Mouse (Mus musculus) cerebellum, postnatal 14 days (tissue): ENCODE results near the gene Bach2.

Experiments used
- DNase-seq, 2 experiments: peaks; one replicate each; pipeline ENCODE4 v3.0.0; 2021; ENCODE audit warnings: mixed read lengths in 2 of 2

The Bach2 gene

DNA sequence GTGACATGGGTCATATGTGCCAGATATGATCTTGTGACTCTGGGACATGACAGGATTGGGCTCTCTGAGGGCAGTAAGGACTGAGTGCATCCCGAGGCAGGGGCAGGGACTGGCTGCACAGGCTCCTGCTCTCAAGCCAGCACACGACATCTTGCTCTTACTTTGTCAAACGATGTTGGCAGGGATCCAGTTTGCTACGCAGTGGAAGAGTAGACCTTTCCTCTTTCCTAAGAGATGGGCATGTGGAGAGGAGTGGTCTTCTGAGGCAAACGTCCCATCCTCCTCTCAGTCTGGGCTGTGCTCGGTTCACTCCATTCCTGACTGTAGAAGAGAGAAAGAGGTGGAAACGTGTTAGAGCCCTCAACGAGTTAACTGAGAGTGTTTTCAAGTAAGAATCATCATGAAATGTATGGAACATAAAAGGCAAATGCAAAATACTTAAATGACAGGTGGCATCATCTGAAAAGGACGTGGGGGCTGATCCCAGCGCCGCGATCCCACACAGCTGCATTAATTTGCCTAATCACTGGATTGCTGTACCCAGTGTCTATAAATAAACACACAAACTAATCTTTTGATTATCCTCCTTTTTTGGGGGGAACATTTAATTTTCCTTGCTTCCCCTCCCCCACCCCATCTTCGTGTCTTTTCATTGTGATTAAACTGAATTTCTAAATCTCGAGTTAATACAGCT, 150.7 kb downstream of the Bach2 start:
- DNase-seq = peak in 1 of 2 experiments; percentile 33

DNA sequence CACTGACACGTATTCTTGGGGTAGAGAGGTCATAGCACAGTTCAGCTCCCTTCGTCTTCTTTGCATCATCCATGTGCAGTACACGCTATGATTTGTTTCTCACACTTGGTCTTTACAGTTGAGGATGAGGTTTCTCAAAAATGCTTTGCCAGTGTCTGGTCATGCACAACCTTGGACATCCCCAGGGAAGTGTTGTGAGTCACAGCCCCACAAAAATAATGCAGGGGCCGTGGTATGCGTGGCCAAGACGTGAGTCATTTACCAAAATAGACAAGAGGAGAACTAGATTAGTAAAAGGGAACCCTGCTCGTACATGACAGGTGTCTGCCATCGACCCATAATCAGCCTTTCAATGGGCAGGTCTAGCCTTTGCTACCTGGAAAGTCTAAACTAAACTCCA, 152.7 kb downstream of the Bach2 start:
- DNase-seq = no peak

DNA sequence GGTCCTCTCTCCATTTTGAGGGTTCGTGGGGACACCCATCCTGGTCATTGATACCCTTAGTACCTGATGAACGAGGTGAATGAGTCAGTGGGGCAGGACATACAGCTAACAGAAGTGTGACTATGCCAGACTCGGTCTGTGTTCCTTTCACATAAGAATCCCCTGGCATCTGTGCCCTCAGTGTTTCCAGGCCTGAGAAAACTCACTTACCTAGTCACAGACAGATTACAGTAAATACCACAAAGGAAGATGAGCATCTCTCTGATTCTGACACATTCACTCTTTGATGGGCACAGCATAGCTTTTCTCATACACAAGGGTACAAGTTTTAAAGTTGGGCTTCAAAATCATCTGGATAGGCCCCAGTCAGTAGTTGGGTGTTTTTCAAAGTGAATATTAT, 154.6 kb downstream of the Bach2 start:
- DNase-seq = no peak

DNA sequence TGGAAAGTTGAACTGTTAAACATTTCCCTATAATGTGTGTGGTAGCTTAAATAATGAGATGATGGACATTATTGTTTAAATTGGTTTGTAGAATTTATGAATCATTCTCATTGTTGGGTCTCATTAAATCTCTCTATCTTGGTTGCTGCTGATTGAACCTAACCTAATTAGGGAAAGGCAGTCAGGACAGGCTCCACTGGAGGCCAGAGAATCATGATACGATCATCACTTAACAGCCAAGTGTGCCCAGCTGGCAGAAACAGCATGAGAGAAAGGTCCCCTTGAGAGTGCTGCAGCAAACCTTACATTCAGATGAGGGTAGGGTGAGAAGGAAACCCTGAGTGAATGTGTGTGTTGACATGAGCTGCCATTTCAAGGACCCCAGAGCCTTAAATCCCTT, 155.3 kb downstream of the Bach2 start:
- no peak for DNase-seq

DNA sequence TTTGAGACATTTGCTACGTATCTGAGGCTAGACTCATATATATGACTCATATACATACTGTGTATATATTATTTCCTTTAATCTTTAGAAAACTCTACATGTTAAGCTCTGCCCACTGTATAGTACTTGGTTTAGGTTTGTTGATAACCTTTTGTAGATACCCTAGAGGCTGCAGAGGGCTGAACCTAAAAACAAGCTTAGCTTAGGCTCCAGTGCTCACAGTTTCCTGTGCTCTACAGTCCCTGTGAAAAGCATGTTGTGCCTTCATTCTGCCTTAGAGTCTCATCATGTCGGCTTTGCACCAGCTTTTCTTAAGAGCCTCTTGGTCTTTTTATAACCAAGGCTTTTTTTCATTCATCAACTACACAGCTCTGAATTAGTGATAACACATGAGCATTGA, 156.2 kb downstream of the Bach2 start:
- no peak for DNase-seq

DNA sequence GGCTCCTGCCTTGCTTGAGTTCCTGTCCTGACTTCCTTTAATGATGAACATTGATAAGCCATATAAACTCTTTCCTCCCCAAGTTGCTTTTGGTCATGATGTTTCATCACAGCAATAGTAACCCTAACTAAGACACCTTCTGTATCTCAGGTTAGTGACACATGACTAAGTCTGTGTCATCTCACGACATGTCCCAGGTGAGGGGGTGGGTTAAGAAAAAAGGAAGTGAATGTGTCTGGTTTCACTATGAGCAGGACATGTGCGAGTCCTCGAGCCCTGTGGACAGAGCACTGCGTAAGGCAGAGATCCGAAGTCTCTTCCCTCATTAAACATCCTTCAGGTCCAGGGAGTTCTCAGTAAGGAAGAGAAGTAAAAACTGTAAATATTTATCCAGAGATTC, 162.9 kb downstream of the Bach2 start:
- DNase-seq = no peak

DNA sequence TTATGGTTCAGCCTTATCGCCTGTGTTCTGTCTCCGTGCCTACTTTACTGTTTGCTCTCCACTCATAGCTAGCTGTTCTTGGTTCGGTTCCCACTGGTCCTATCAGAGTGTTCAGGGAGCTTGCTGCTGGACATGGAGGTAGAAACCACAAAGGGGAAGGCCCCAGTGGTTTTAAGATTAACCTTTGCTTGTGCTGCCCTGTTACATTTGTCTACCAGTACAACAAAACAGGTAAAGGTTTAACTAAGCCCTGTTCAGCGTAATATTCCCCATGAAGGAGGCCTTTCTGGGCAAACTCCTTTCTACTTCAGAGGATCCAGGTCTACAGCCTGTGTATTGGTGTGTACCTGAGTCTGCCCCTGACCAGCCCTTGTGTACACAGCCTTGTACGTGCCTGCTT, 164.9 kb downstream of the Bach2 start:
- DNase-seq = no peak

DNA sequence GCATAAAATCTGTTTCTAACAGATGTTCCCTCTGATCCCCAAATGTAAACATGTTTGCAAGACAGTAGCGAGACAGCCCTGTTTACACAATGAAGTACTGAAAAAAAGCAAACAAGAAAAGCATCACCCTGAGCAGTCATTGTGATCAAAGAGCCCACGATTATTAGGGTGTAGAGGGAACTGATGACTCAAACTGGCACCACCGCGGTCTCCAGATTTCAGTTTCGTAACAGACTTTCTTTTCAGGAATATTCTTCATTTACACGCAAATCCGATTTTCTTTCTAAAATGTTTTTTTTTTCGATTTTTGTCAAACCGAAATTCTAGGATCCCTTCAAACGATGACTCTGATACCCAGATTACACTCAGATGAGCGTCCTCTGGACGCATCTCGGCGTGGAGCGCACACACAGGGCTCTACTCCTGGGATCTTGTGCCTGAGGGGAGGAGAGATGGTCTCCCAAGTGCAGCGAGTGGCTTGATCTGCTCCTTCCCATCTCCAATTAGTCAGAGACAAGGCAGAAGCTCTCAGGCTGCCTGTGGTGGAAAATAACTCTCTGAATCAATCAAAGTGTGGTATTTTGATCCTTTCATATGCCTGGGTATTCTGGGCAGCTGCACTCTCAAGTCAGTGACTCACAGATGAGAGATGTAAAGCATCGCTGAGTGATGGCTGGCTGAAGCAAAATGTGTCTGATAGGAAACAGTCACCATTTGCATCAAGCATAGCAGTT, 166.7 kb downstream of the Bach2 start:
- DNase-seq = no peak

DNA sequence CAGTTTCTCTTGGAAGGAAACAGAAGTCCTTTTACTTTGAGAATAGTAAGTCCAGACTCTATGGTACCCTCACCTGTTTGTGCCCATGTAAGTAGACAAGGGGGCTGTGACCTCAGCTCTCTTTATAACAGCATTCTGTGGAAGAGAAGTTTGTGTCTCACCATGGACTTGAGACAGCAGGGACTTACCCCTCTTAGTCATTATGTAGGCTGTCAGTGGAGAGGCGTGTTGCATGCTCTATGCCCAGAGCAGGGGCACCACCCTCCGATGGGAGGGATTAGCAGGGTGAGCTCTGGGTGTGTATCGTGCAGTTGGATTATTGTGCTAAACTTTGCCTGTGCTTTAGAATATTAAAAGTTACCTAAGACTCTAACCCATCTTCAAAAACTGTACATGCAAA, 167.4 kb downstream of the Bach2 start:
- no peak for DNase-seq

DNA sequence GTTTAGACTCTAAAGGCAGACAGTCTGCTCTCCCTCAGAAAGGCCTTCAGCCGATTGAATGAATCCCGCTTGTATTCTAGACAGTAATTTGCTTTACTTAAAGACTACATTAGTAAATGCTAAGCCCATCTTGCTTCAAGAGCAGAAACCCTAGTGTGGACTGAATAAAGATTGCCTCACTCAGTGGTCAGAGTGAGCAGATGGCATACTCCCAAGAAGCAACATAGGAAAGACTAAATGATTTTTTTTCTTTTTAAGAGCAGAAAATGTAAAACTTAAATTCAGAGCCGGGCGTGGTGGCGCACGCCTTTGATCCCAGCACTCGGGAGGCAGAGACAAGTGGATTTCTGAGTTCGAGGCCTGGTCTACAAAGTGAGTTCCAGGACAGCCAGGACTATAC, 169.9 kb downstream of the Bach2 start:
- no peak for DNase-seq

DNA sequence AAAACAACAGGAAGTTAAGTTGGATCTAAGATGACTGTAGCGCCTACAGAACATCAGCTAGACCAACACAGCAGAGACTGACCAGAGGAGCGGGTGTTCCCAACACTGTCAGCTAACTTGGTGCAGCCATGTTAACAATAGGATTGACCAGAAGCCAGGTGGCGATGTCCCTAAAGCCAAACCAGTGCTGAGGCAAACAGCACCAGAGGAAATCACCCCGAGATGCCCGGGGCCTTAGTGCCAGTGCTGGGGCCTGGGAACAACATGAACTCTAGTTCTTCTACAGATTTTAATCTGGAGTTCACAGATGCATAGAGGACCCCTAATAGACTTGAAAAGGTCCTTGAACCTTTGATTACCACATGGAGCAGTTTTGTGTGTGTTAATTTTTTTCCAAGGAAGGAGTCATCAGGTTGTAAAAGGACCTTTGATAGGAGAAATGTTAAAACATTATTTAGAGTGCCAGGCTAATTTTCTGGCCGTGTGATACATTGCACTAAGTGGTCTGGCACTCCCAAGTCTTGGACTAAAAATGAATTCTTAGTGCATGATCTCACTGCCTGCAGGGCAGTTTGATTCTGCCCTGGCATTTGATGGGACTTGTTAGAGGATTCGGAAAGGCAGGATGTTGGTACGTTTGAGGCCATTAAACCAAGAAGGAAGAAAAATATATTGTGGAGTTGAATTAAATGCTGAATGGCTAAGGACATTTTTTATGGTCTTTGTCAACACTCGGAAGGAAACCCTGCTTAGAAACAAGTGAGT, 170.7 kb downstream of the Bach2 start:
- DNase-seq = peak in 1 of 2 experiments; percentile 25

DNA sequence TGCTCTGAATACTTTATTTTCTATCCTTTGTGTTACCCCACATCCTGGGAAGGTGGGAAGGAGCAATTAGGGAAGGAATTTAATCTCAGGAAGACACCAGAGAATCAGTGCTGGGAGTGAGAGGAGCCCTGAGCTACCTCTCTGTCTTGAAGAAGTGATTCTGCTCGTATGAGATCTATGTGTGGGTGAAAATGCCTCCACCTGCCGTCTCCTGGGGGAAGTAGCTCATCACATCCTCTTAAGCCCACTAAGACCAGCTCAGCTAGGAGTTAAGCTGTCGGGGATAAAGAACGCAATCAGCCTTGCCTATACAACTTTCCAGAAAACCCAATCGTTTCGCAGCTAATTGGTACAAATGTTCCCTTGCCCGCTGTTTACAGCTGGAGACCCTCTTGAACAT, 174.5 kb downstream of the Bach2 start:
- DNase-seq = no peak

DNA sequence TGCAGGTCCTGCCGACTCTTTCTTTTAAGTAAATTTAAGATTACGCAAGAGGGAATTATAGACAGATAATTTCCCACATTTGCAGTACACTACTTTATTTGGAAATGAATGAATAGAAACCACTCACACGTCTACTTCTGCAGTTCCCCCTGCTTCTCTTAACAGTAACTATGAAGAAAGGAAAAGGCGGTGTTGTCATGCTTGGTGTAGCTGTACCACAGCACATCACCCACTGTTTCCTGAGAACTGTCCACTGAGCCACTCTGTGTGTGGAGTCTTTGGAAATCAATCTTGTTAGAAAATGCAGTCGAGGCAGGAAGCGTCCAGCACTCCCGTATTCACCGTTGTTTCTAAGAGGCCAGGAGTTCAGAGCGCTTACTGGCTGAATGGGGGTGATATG, 174.9 kb downstream of the Bach2 start:
- no peak for DNase-seq

DNA sequence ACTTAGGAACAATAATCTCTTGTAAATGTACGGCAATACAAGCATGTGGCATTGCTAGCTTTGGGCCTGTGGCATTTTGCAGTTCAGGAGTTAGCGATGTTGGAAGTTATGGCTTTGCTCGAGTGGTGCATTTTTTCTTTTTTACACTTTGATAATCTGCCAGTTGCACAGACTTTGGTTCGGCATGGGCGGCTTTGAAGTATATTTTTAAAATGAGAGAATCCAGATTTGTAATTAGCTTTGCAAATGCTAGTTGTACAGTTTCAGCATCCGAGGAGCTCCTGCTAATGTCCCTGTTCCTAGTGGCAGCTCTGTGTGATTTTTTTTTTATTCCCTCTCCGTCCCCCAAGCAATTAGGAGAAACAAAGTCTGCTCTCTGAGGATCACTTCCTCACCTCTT, 176.4 kb downstream of the Bach2 start:
- DNase-seq = no peak

DNA sequence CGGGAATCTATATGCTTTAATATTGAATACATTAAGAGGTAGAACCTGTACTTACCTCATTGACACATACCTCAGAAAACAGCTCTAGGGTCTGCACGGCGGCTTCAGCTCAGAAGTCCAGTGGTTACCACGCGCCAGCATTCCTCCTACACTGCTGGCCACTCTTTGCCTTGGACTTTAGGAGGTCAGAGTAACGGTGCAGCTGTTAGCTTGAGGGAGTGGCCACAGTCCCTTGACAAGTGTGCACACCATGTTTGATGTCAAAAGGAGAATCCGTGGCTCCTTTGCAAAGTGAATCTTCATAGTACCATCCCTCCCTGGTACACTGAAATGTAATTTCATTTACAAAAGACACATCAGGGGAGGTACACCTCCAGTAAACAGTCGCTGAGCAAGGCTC, 179.3 kb downstream of the Bach2 start:
- no peak for DNase-seq

DNA sequence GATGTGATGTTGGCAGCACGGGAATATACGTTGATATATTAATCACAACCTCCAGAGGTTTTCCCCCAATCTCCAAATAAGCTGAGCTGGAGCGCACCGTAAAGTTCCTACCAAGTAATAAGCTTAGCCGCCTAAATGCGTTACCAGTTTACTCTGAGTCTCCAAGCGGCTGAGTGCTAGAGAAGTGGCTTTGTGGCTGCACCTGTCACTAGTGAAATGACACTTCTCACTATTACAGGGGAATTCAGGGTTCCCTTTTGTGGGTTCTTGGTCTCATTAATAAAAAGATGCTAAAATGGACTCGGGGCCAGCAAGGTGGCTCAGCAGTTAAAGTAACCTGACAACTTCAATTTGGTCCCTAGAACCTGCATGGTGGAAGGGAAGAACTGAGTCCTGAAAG, 183.0 kb downstream of the Bach2 start:
- DNase-seq = no peak

DNA sequence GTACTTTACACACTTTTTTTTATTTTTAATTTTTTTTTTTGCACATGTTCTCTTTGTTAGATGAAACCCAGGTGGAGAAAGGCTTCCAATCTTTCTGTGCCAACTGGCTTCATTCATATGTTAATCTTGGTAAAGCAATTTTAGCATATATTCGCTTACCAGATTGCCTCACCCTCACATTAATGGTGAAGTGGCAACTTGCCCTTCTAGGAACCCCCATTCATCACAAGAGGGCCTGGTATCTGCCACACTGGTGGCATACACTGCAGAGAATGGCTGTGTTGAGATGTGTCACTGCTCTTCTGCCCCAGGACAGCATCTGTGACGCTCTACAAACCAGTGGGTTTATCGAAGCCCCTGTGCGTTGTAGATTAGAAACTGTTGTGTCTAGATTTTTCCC, 183.8 kb downstream of the Bach2 start:
- DNase-seq = no peak

DNA sequence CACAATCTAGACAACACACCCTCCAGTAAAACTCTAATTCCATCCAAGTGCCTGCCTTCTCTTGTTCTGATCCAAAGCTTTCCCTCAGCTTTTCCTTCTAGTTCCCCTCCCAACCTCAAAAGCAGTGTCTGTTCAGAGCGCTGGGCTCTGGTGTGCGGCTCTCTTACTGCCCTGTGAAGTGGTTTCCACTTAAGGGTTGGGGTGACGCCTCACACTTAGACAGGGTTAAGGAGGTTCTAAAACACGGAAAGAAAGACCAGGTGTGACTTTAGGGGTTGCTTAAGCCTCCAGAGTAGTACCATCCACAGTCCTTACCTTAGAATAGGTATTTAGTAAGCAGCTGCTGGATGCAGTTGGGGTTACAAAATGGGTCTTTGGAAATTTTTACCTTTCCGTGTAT, 185.1 kb downstream of the Bach2 start:
- no peak for DNase-seq

DNA sequence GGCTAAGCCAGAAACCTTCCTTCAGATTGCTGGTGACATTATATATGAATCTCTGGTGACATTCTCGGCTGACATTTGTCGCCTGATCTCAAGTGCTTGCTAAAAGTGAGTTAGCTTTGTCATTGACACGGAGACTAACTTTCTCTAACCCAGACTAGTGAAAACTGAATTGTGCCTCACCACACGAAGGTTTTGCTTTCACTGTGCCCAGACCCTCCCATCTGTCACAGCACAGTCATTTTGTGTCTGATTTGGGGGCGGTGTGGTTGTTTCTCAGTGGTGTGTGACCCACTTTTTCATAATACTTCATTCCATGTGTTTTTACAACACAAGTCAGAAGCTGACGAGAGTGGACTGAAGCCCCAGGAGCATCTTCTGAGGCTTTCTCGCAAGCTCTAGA, 185.8 kb downstream of the Bach2 start:
- peak in 1 of 2 experiments; percentile 26 for DNase-seq

DNA sequence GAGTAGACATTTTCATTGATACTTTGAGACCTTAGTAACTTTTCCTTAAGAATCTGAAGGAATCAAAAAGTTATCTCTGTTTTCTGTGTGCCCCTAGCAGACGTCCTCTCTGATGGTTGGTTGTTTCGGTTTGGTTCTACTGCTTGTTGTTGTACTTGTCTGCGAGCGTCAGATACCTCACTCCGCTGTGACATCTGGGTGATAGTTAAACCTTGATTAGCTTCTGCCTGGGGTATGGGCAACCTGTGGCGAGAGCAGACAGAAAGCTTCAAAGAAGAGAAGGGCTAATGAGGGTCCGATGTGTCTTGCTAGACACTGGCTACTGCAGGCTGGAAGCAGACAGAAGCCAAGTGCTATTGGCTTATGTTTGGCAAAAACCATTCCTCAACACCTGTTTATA, 186.5 kb downstream of the Bach2 start:
- no peak for DNase-seq

DNA sequence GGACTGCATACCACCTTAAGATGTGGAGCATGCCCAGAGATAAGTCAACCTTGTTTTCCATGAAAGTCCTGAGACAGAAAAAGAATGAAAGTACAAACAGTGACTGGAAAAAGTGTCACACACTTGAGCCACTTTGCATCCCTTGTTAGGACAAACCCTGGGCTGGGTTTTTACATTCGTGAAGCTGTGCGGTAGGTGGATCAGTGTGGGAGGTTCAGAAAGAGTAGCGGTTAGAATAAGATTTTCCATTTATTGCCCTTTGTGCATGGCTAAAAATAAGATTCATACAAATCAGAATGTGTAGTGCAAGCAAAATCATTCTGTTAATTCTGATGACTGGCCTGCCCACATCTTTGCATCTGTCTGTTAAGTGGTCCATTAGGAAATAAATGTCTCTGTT, 187.0 kb downstream of the Bach2 start:
- no peak for DNase-seq

DNA sequence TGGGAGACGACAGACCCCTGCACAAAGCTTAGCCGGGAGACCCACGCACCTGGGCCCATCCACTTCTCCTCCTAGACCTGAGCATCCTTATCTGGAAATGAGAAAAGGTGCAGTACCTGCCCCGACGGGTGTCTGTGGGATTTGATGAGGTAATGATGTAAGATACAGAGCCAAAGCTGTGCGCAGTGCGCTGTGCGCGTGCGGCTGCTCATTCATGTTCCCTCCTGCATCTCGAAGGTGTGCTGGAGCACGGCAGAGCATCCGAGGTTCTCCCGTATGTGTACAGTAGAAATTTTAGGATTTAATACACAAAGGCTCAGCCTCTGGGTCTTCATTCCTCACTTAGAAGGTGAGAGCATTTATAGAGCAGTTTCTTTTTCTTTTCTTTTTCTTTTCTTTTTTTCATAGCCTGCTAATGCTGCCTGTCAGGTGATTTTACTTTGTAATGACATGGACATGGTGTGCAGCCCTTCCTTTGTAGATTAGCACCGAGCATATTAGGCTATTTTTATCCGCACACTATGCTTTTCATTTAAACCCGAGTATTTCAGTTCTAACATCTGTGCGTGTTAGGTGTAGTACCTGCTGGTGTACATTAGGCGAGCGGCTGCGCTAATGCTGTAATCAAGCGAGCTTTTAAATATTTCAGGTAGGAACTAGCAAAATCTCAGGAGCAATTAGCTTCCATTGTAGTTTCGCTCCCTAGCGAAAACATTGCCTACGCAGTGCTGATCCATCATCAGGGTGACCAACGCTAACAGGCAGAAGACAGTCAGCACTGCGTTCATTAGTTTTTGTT, 188.4 kb downstream of the Bach2 start:
- no peak for DNase-seq

DNA sequence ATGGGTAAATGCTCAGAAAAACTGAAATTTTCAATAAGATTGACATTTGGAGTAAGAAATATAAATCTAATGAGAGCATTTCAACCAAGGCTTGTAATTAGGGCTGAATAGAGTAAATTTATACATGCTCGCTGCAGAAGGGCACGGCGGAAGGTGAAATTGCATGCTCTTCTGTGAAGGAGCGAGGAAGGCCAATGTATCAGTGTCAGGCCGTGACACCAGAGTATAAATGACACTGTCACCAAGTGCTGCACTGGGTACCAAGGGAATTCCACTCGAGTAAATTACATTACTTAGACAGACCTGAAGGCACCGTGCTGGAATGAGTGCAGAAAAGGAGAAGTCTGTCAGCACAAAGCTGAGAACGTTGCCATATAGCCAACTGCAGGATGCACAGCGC, 190.1 kb downstream of the Bach2 start:
- no peak for DNase-seq
